Mouse (Mus musculus) G1E (cell line): ENCODE data around the gene Tm4sf5.

Experiments
- CTCF ChIP-seq: IDR thresholded peaks from 2 replicates; pipeline ENCODE4 v1.5.1; 2012; ENCODE audit warnings: low read depth, low read length, inconsistent platforms, mixed read lengths
- GATA1 ChIP-seq: IDR thresholded peaks from 2 replicates; pipeline ENCODE4 v1.6.1; 2012; ENCODE audit warnings: borderline replicate concordance, low read length, inconsistent platforms, mixed read lengths
- GATA2 ChIP-seq: IDR thresholded peaks from 2 replicates; pipeline ENCODE4 v1.6.1; 2012; ENCODE audit warnings: low read depth, low read length, inconsistent platforms, borderline replicate concordance
- POLR2AphosphoS5 ChIP-seq: IDR thresholded peaks from 2 replicates; pipeline ENCODE4 v1.6.1; 2012; ENCODE audit warnings: low read depth, low read length, inconsistent platforms; ENCODE audit not compliant: insufficient replicate concordance

- TF ChIP-seq CTCF (no peak), GATA1 (no peak), GATA2 (no peak), POLR2AphosphoS5 (no peak)
Measured at GRCm38 (mm10) chr11:70518436-70518835, 13.4 kb downstream of the Tm4sf5 start.
